Mouse (Mus musculus) midbrain, embryonic 14.5 days (tissue): ENCODE data around the gene Lamb3. TPM values are rescaled to one million over a fixed set of nuclear protein-coding genes. Genes with fewer than 3 reads are reported as not detected.

Source experiments
- ATAC-seq: fragments of 200-750 bp; cut with Nextera tagmentation; 2 replicates; pipeline ENCODE4 v1.8.0; 2017; ENCODE audit warnings: moderate number of reproducible peaks, moderate library complexity; ENCODE audit not compliant: low FRiP score, low TSS enrichment
- DNase-seq: peaks from one replicate; pipeline ENCODE4 v3.0.0-alpha.2; 2015
- H3K27ac ChIP-seq: fragments of 300-500 bp; sonication (generic); replicated peaks from 2 replicates; pipeline ENCODE4 v1.5.1; 2014; ENCODE audit warnings: mild to moderate bottlenecking, low read depth, low read length, moderate library complexity
- H3K27me3 ChIP-seq: fragments of 300-500 bp; sonication (generic); 2 replicates; pipeline ENCODE4 v1.6.1; 2014; ENCODE audit warnings: low read length, control low read depth, mixed read lengths; ENCODE audit not compliant: control insufficient read depth, insufficient read depth
- H3K36me3 ChIP-seq: fragments of 300-500 bp; sonication (generic); 2 replicates; pipeline ENCODE4 v1.6.1; 2014; ENCODE audit warnings: low read length, control low read depth; ENCODE audit not compliant: control insufficient read depth, insufficient read depth
- H3K4me1 ChIP-seq: fragments of 300-500 bp; sonication (generic); 2 replicates; pipeline ENCODE4 v1.6.1; 2014; ENCODE audit warnings: mild to moderate bottlenecking, antibody characterized with exemption, low read length, control low read depth; ENCODE audit not compliant: control insufficient read depth, insufficient read depth
- H3K4me2 ChIP-seq: fragments of 300-500 bp; sonication (generic); 2 replicates; pipeline ENCODE4 v1.6.1; 2014; ENCODE audit warnings: mild to moderate bottlenecking, low read length, moderate library complexity
- H3K4me3 ChIP-seq: fragments of 300-500 bp; sonication (generic); replicated peaks from 2 replicates; pipeline ENCODE4 v1.5.1; 2014; ENCODE audit warnings: low read depth, low read length
- H3K9ac ChIP-seq: fragments of 300-500 bp; sonication (generic); replicated peaks from 2 replicates; pipeline ENCODE4 v1.6.1; 2014; ENCODE audit warnings: mild to moderate bottlenecking, low read length, moderate library complexity
- H3K9me3 ChIP-seq: fragments of 300-500 bp; sonication (generic); 2 replicates; pipeline ENCODE4 v1.6.1; 2016; ENCODE audit warnings: low read length, control low read depth, mixed read lengths; ENCODE audit not compliant: control insufficient read depth
- WGBS: fragments of 180-500 bp; shearing (Covaris S2); extraction: QIAGEN DNeasy Blood & Tissue Kit; methylation state at CpG from one replicate; pipeline ENCODE4 v1.1.7; 2014; 5-methylcytosine and 5-hydroxymethylcytosine counted together
- polyA plus RNA-seq: library from polyadenylated mRNA; unstranded; fragments of >200 nt; fragmentation: Nextera tagmentation; extraction: Ambion mirVana; gene quantifications from 2 replicates; pipeline ENCODE4 v1.2.1, GENCODE M21; 2014

The Lamb3 gene
- polyA plus RNA-seq, 1 experiment from 2014 or later: 0.30 TPM

GRCm38 (mm10) chr1:193301216-193302092 is 94.0 kb downstream of the Lamb3 start:
- H3K27ac ChIP-seq: no peak overlapping the region
- H3K36me3 ChIP-seq: no peaks in the 10 kb centered on the region
- no peaks in the 10 kb centered on the region for H3K9me3 ChIP-seq
- H3K4me3 ChIP-seq: no peak overlapping the region
- H3K9ac ChIP-seq: no peak overlapping the region
- no peak overlapping the region for H3K4me2 ChIP-seq
- H3K27me3 ChIP-seq: no peaks in the 10 kb centered on the region
- H3K4me1 ChIP-seq: peaks cover 5% of the 10 kb centered on the region; the same call in 1 of the 2 replicates
- DNase-seq (no peak), ATAC-seq (no peak)
- 76% methylated on average over 6 of the region's 6 CpGs for WGBS

DNA sequence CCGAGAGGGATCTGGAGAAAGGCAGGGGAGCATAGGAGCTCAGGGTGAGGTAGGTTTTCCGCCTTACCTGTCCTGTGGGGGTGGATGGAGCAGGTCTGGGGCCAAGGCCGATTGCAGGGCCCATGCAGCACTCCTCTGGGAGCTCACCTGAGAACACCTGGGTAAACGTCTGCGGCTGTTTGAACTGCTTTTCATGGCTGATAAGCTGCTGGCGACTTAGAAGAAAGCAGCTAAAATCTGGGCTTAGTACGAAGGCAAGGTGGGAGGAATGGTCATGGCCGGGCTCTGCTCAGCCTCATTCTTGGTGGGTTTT is 94.5 kb downstream of the Lamb3 start:
- H3K4me1 ChIP-seq: peaks cover 5% of the 10 kb centered on the region; the same call in 1 of the 2 replicates
- DNase-seq (no peak), ATAC-seq (no peak)
- no peak overlapping the region for H3K9ac ChIP-seq
- no peaks in the 10 kb centered on the region for H3K9me3 ChIP-seq
- H3K4me3 ChIP-seq: no peak overlapping the region
- no peak overlapping the region for H3K27ac ChIP-seq
- H3K4me2 ChIP-seq: no peak overlapping the region
- H3K36me3 ChIP-seq: no peaks in the 10 kb centered on the region
- 68% methylated on average over 8 of the region's 8 CpGs for WGBS
- no peaks in the 10 kb centered on the region for H3K27me3 ChIP-seq

GRCm38 (mm10) chr1:193303096-193303495 is 95.6 kb downstream of the Lamb3 start:
- no peak overlapping the region for H3K27ac ChIP-seq
- H3K4me1 ChIP-seq: peaks cover 5% of the 10 kb centered on the region; the same call in 1 of the 2 replicates
- H3K36me3 ChIP-seq: no peaks in the 10 kb centered on the region
- H3K9me3 ChIP-seq: no peaks in the 10 kb centered on the region
- no peak overlapping the region for H3K4me3 ChIP-seq
- H3K27me3 ChIP-seq: no peaks in the 10 kb centered on the region
- no peak overlapping the region for H3K4me2 ChIP-seq
- no peak overlapping the region for H3K9ac ChIP-seq
- WGBS: 73% methylated on average over 2 of the region's 2 CpGs
- ATAC-seq (no peak), DNase-seq (no peak)

DNA sequence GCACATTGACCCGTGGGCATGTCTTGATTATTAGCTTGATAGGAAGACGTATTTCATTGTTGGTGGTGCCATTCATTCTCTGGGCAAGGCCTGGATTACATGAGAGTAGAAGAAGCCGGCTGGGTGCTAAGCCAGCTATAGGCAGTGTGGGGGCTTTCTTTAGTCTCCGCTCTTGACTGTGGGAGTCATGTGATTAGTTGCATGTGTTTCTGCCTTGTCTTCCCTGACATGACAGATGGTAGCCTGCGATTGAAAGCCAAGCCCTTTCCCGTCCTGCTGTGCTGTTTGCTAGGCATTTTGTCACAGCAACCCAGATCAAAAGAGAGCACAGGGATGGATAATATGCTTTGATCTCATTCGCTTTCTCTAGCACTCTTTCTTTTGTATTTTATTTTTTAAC is 97.9 kb downstream of the Lamb3 start:
- DNase-seq: peak; percentile 53
- H3K27ac ChIP-seq: no peak overlapping the region
- H3K4me3 ChIP-seq: no peak overlapping the region

DNA sequence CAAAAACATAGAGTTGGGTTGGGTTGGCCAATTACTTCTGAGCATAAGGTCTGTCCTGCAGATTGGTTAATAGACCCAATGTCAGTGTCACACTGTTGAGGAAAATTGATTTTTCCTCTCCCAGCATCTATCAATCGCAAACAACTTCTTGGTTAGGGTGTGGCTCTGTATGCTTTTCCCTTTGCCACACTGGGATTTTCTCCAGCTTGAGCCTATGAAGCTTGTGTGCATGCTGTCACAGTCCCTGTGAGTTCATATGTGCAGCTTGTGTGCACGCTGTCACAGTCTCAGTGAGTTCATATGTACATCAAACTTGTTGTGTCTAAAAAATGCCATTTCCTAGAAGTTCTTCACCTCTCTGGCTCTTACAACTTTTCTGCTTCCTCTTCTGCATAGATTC is 99.3 kb downstream of the Lamb3 start:
- H3K4me1 ChIP-seq: peaks cover 5% of the 10 kb centered on the region; the same call in 1 of the 2 replicates
- no peak overlapping the region for H3K9ac ChIP-seq
- no peaks in the 10 kb centered on the region for H3K9me3 ChIP-seq
- ATAC-seq (no peak), DNase-seq (no peak)
- H3K36me3 ChIP-seq: no peaks in the 10 kb centered on the region
- H3K4me3 ChIP-seq: no peak overlapping the region
- no peak overlapping the region for H3K4me2 ChIP-seq
- WGBS: 94% methylated on average over 2 of the region's 2 CpGs
- H3K27ac ChIP-seq: no peak overlapping the region
- no peaks in the 10 kb centered on the region for H3K27me3 ChIP-seq

More for the DNA sequence above, 97.9 kb downstream of the Lamb3 start:
- peak; percentile 69 for ATAC-seq
- H3K27me3 ChIP-seq: no peaks in the 10 kb centered on the region
- no peak overlapping the region for H3K9ac ChIP-seq
- WGBS: 15% methylated on average over 7 of the region's 7 CpGs
- H3K4me1 ChIP-seq: peaks cover 5% of the 10 kb centered on the region; the same call in 1 of the 2 replicates
- H3K36me3 ChIP-seq: no peaks in the 10 kb centered on the region
- no peaks in the 10 kb centered on the region for H3K9me3 ChIP-seq
- no peak overlapping the region for H3K4me2 ChIP-seq

- ATAC-seq (no peak), DNase-seq (no peak)
- Histone ChIP-seq H3K36me3 (no peaks in the 10 kb centered on the region), H3K4me3 (no peak overlapping the region), H3K27ac (no peak overlapping the region), H3K4me1 (peaks cover 5% of the 10 kb centered on the region; the same call in 1 of the 2 replicates), H3K4me2 (no peak overlapping the region), H3K9ac (no peak overlapping the region), H3K27me3 (no peaks in the 10 kb centered on the region), H3K9me3 (no peaks in the 10 kb centered on the region)
- WGBS: 87% methylated on average over 1 of the region's 1 CpGs
Measured at GRCm38 (mm10) chr1:193309785-193310518, 102.5 kb downstream of the Lamb3 start.

- H3K4me3 ChIP-seq: no peak overlapping the region
- 88% methylated on average over 3 of the region's 3 CpGs for WGBS
- H3K9me3 ChIP-seq: no peaks in the 10 kb centered on the region
- H3K4me1 ChIP-seq: peaks cover under 1% of the 10 kb centered on the region; the same call in 1 of the 2 replicates
- no peaks in the 10 kb centered on the region for H3K36me3 ChIP-seq
- ATAC-seq (no peak), DNase-seq (no peak)
- H3K9ac ChIP-seq: no peak overlapping the region
- H3K27me3 ChIP-seq: no peaks in the 10 kb centered on the region
- no peak overlapping the region for H3K27ac ChIP-seq
- no peak overlapping the region for H3K4me2 ChIP-seq
Measured at GRCm38 (mm10) chr1:193310519-193311085, 103.1 kb downstream of the Lamb3 start.

- H3K27ac ChIP-seq: no peak overlapping the region
- no peaks in the 10 kb centered on the region for H3K9me3 ChIP-seq
- H3K4me3 ChIP-seq: no peak overlapping the region
- no peaks in the 10 kb centered on the region for H3K27me3 ChIP-seq
- H3K9ac ChIP-seq: no peak overlapping the region
- no peak for ATAC-seq
- no peak overlapping the region for H3K4me2 ChIP-seq
- WGBS: 84% methylated on average over 1 of the region's 1 CpGs
- 0 out of 2 replicates have a peak, but pooled peaks cover 4% of the 10 kb centered on the region for H3K4me1 ChIP-seq
- no peak for DNase-seq
- H3K36me3 ChIP-seq: no peaks in the 10 kb centered on the region
Measured at GRCm38 (mm10) chr1:193311596-193311995, 104.1 kb downstream of the Lamb3 start.
